Mouse (Mus musculus) Muller cell, postnatal 12 days (primary cell): Measurements from ENCODE around the gene Traf3ip2.

ENCODE experiments used
- DNase-seq: peaks from one replicate; pipeline ENCODE4 v3.0.0-alpha.2; 2015; ENCODE audit errors: inconsistent ontology term

Gene Traf3ip2

GRCm38 (mm10) chr10:39600115-39600514 is 12.6 kb upstream of the Traf3ip2 start:
- DNase-seq = no peak

- DNase-seq = peak; percentile 49
These were observed 11.7 kb upstream of the Traf3ip2 start for GRCm38 (mm10) chr10:39601068-39601467.

DNA sequence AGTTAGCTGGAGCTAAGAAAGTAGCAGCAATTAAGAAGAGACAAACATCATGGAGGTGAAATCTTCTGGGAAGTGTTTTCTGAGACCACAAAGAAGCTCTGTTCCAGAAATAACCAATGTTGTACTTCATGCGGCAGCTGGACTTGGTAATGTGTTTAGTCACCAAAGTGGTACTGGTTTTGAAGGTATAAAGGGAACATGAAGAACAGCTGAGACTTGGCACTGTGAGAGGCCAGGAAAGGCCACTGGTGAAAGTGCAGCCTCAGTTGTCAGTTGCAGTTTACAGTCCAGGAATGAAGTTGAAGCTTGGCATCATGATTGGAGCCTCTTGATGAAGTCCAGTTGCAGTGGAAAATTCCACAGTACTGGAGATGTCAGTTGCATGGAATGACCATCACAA is 6.3 kb upstream of the Traf3ip2 start:
- no peak for DNase-seq

DNA sequence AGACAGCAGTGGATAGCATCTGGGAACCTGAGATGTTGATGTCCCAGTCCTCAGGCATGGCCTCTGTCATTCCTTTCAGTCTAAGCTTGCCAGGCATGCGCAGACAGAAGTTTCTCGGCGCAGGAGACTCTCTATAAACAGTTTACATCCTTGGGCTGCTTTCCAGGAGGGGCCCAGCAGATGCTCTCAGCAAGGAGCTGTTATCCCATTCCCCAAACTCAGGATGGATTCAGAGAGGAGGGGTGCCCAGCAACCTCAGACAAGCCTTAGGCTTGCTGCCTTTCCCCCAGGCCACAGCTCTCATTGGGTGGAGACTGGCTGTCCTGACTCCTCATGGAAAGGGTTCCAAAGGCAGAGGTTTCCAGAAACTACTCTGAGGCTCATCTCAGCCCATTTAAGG is 1.5 kb upstream of the Traf3ip2 start:
- DNase-seq = no peak

- DNase-seq = no peak
These were observed 603 bp upstream of the Traf3ip2 start for GRCm38 (mm10) chr10:39612131-39612530.

DNA sequence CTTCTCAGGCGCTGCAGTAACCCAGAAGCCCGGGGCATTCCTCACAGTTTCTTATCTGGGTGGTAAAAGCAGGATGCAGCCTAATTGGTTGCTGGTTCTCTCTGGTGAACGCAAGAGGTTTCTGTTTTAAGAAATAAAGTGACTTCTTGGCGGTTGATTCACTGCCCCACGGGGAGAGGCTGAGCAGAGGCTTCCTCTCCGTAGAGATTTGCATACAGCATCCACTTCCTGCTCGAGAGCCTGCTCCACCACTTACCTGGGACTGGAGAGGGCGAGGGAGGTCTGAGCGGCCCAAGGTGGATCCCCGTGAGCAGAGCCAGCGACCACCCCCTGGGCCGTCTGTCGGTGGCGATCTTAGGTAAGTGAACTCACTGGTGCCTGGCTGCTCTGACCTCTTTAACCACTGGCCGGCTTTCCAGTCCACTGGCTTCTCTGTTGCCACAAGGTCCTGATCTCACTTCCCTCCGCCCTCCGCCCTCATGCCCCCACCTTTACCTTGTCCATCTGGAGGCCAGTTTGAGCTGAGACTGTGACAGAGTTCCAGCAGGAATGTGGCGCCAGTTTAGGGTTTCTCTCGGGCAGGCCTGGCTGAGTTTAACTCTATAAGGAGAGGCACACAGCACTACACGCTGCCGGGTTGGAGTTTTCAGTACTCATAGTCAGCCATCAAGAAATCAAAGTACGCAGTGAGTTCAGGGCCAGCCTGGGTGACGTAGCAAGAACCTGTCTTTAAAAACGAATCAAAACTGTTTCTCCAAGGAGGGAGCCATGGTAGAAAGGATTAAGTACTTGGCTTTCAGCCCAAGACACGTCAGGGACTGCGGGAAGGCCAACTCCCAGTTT is 476 bp downstream of the Traf3ip2 start:
- DNase-seq = peak; percentile 82

- no peak for DNase-seq
These were observed 1.2 kb downstream of the Traf3ip2 start for GRCm38 (mm10) chr10:39613973-39614372.

DNA sequence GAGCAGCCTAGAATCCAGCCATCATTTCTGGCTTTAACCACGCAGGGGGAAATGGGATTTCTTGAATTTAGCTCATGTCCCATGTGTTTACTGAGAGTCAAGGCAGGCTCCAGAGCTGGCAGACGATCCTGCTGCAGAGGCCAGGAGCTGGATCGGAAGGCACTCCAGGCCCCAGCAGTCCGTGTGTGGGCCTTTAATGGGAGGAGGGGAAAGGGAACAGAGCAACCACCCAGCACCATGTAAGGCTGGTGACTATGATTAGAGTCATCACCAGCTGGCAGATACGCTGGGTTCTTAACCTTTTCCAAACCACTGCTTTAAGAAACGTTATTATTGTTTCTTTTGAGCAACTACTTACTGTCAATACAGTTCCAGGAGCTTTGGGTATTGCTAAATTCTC is 1.9 kb downstream of the Traf3ip2 start:
- DNase-seq = peak; percentile 65

DNA sequence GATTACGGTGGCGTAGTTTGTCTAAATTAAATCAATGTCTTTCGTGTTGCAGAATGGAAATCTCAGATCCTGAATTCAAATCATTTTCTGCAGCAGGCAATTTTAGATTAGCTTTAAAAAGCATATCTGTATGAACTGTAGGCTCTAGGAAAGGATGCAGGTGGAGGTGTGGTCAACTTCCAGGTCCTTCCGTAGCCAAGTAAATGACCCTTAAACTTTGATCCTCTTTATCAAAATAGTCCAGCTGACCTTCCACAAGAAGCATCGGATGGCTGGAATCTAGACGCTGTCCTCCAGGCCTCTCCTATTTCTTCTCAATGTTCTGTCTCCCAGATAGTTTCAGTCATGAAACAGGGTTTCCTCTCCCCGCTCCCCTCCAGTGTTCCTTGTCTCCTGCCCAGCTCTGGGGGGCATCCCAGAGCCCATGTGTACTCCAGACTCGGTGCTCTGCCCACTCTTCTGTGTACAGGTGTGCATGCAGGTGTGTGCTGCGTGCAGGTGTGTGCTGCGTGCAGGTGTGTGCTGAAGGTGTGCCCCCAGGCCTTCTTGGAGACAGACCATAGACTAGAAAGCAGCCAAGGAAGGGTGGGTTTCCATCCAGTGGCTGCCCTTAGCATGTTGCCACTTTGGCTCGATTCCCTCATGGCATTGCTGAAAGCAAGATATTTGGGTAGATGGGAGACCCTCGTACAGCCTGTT is 2.9 kb downstream of the Traf3ip2 start:
- no peak for DNase-seq

GRCm38 (mm10) chr10:39616230-39616590 is 3.5 kb downstream of the Traf3ip2 start:
- DNase-seq = no peak

DNA sequence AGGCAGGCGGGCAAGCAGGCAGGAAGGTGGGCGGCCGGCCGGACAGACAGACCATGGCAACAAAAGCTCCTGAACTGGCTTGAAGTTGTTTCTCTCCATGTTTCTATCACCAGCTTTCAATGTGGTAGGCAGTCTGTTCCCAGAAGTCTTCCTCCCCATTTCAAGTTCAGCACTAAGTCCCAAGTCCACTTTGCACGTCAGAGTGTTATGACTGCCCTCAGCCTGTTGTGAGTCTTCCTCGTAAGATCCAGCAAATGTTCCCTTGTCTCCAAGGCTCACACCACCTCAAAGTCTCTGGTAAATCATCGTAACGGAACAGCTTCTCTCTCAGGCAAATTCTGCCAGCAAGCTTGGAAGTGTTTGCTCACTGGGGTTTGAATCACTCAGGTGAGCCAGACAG is 3.9 kb downstream of the Traf3ip2 start:
- DNase-seq = no peak

DNA sequence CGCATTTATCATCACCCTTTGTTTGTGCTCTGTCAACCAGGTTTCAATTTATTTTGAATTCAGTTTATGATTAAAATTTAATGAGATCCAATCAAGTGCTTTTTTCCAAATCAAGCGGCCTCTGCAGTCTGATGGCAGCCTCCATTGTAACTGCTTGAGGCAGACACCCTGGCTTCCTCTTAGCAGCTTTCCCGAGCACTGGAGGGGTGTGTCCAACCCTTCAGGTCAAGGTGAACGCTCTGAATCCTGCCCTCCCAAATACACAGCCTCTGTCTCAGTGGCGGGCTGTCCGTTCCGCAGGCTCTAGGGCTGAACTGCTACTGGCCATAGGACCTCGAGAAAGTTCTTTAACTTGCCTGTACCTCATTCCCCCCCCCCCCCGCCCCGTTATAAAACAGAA is 5.7 kb downstream of the Traf3ip2 start:
- no peak for DNase-seq

- DNase-seq = no peak
These were observed 7.9 kb downstream of the Traf3ip2 start for GRCm38 (mm10) chr10:39620626-39621025.

- DNase-seq = no peak
These were observed 11.1 kb downstream of the Traf3ip2 start for GRCm38 (mm10) chr10:39623806-39624205.

DNA sequence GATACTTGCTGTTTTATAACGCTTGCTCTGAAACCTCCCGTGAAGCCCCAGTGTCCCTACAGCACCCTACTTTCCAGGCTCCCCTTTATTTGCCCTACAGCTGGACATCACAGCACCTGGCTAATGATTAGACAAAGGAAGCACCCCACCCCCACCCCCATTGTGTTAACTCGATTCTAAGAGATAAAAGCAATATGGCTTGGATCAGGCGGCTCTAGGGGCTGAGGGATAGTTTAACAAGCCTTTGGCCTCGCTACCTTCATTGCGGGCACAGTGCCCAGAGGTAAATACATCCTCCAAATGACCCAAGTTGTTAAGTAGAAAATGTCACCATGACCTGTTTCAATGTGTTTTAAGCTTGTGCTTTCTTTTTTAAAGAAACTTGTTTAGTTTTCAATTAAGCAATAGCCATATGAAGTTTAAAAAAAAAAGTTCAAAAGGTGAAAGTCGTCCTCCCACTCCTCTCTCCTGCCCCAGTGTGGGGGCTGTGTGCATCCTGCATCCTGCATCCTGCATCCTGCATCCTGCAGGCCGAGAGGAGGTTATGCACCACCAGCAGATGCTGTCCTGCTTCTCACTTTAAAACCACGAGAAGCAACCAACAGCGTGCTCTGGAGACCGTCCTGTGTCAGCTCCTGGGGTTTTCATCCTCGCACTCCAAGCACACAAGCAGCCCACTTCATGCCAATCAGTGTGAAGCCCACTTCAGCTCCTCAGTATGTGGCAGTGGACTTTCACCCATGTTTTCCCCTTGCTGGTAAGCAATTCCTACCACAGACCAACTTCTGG is 12.3 kb downstream of the Traf3ip2 start:
- DNase-seq = no peak

DNA sequence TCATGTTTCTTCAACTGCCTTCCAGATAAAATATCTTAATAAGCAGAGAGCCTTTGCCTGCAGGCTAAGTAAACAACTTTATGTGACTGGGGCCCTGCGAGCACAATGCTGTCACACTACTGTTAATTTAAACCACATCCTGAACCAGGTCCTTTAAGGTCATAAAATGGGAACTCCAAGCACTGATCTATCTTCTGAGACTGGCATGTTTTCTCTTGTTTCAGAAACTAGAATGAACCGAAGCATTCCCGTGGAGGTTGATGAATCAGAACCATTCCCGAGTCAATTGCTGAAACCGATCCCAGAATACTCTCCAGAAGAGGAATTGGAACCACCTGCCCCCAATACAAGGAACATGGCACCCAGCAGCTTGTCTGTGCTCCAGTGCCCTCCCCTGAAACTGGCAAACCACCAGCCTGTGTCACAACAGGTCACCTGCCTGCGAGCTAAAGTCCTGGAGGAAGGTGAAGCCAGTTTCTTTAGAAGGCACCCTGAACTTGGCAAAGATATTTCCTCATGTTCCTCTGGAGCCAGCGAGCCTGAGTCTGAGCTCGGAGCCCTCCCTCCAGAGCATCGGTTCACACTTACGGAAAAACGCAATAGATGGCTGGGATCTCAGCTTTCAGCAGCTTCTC is 13.0 kb downstream of the Traf3ip2 start:
- no peak for DNase-seq

GRCm38 (mm10) chr10:39626376-39626775 is 13.6 kb downstream of the Traf3ip2 start:
- DNase-seq = no peak

DNA sequence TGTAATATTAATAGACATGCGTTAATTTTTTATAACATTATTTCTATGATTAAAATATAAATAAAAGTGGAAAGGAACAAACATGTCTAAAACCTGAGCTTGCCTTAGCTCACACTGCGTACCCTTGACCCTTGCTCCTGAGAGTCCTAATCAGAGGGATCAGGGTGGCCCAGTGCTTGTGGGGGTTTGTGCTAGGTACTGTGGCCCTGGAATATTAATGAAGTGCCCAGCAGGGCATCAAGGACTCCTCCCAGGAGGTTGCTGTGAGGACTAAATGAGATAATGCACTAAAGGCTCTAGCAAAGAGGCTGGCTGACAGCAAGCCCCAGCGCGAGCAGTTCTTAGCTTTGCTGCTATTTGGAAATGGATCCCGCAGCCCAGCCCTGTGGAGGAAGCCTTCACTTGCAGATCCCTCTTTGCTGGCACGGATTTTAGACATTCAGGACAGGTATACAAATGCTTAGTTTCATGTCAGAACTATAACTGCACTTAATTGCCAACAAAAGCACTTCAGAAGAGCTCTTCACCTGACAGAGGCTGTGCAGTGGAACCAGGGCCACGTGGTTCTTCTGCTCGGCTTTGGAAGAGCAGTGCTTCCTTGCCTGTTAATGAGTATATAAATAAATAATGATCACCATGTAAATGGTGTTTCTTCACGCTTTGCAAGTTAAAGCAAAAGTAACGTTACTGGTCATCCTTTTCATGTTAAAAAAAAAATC is 16.2 kb downstream of the Traf3ip2 start:
- no peak for DNase-seq

DNA sequence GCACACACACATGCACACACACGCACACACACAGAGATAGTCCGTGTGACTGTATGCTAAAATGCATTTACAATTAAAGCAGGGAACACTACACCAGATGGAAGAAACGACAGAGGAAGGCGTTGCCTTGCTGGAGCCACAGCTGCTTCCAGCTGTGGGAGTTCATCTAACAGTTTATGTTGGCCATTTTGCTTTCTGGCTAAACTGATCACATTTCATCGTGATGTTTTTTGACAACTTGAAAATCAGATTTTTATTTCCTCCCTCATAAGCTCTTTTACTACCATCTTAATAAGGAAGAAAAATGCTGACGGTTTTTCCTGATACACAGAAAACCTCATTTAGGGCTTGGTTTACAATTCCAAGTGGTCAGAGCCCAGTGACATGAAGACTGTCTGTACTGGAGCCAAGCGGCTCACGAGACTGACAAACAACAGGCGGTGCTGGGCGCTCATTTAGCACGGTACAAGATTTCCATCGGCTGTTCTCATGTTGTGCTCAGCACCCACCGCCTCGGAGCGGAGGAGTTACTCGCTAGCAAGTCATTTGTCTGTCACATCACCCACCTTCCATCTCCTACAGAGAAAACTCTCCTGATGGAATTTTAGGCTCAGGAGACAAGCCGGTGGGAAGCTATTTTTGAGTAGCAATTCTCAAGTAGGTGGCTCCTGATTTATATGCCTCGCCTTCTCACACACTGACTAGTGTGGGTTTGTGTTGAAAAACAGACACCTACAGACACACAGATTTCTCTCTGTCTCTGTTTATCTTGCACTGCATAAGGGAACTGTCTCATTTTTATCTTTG is 17.2 kb downstream of the Traf3ip2 start:
- no peak for DNase-seq

DNA sequence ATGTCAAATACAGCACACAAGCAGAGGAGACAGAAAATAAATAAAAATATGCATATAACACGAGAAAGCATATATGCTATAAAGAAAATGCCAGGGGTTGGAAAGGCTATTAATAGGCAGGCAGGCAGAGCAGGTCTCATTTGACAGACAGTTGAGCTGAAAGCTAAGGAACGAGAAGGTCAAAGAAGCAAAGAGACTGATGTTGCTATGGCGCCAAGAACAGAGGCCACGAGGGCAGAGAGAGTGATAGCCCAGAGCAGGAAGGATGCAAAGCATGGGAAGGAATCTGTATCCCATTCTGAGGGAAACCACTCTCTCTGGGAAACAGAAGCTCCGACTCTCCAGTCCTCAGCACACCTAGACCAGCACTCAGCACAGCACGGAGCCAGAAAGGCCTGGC is 18.1 kb downstream of the Traf3ip2 start:
- no peak for DNase-seq
